Mouse (Mus musculus) heart, embryonic 15.5 days (tissue): ENCODE results near the gene Vmn1r201. TPM values are rescaled to one million over a fixed set of nuclear protein-coding genes. Genes with fewer than 3 reads are reported as not detected.

Experiments used
- ATAC-seq: fragments of 200-750 bp; cut with Nextera tagmentation; replicated peaks from 2 replicates; pipeline ENCODE4 v1.8.0; 2017; ENCODE audit warnings: low read depth, moderate TSS enrichment; ENCODE audit not compliant: insufficient number of reproducible peaks, insufficient read depth, low FRiP score
- H3K27ac ChIP-seq: fragments of 300-500 bp; sonication (generic); 2 replicates; pipeline ENCODE4 v1.5.1; 2015; ENCODE audit warnings: mild to moderate bottlenecking, inconsistent platforms
- H3K27me3 ChIP-seq: fragments of 300-500 bp; sonication (generic); 2 replicates; pipeline ENCODE4 v1.6.1; 2015; ENCODE audit warnings: inconsistent platforms
- H3K36me3 ChIP-seq: fragments of 300-500 bp; sonication (generic); 2 replicates; pipeline ENCODE4 v1.6.1; 2015; ENCODE audit warnings: mild to moderate bottlenecking, inconsistent platforms
- H3K4me1 ChIP-seq: fragments of 300-500 bp; sonication (generic); replicated peaks from 2 replicates; pipeline ENCODE4 v1.6.1; 2015; ENCODE audit warnings: inconsistent platforms
- H3K4me2 ChIP-seq: fragments of 300-500 bp; sonication (generic); 2 replicates; pipeline ENCODE4 v1.6.1; 2015; ENCODE audit warnings: inconsistent platforms, mild to moderate bottlenecking, moderate library complexity
- H3K4me3 ChIP-seq: fragments of 300-500 bp; sonication (generic); 2 replicates; pipeline ENCODE4 v1.5.1; 2015; ENCODE audit warnings: mild to moderate bottlenecking, inconsistent platforms
- H3K9ac ChIP-seq: fragments of 300-500 bp; sonication (generic); 2 replicates; pipeline ENCODE4 v1.6.1; 2015; ENCODE audit warnings: mild to moderate bottlenecking, inconsistent platforms
- H3K9me3 ChIP-seq: fragments of 300-500 bp; sonication (generic); replicated peaks from 2 replicates; pipeline ENCODE4 v1.6.1; 2016; ENCODE audit warnings: inconsistent platforms
- WGBS: fragments of 180-500 bp; shearing (Covaris S2); methylation state at CpG from one replicate; pipeline ENCODE4 v1.1.7; 2015; ENCODE audit warnings: mixed read lengths; 5-methylcytosine and 5-hydroxymethylcytosine counted together
- polyA plus RNA-seq: library from polyadenylated mRNA; unstranded; fragments of >200 nt; fragmentation: Nextera tagmentation; extraction: Ambion mirVana; gene quantifications from 2 replicates; pipeline ENCODE4 v1.2.1, GENCODE M21; 2015

Gene Vmn1r201
- not detected in 2 replicates for polyA plus RNA-seq

DNA sequence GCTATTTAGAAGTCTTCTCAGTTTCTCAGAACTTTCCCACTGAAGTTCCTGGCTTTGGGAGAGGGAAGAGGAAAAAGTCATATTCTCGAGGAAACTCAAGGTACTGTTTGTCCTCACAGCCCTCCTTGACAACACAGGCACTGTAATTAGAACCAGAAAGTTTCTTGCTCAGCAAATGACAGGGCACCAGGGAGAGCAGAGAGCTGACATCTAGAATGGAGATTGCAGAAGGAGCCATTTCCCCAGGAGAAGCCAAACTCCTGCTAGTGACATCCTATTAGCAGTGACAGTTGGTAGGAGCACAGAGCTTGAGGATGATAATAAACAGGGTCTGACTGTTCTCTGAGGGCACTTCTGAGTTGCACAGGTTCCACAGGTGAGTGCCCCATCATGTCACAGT is at the start of gene Vmn1r201:
Gene Vmn1r201 (plus strand): TSS at position 301 of the 400 bp plus-strand sequence.
- Histone ChIP-seq H3K27ac (no peak within 1 kb of the TSS), H3K9me3 (no peaks in the 10 kb centered on the region), H3K4me1 (no peaks in the 10 kb centered on the region), H3K9ac (no peak within 1 kb of the TSS), H3K27me3 (no peaks in the 10 kb centered on the region), H3K4me2 (no peak within 1 kb of the TSS), H3K4me3 (no peak within 1 kb of the TSS), H3K36me3 (no peaks in the 10 kb centered on the region)
- WGBS: 44% methylated on average over 1 of the region's 1 CpGs
- no peak for ATAC-seq

DNA sequence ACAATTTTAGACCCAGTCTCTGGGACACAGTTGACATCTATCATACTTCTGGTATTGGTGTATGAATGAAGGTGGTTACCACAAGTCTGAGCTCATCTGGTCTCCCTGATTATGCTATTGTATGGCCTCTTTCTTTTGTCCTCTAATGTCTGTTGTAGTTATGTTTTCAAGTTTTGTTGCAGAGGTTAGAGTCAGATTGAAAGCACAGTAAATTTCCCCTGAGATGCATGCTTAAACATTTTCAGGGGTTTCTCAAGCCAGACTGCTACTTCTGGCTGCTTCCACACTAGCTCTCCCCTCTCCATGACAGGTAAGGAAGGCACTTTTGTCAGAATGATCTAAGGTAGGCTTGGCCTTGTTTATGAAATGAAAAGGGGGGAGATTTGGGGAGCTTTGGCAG is 16.6 kb upstream of the Vmn1r201 start:
- no peaks in the 10 kb centered on the region for H3K27me3 ChIP-seq
- H3K4me1 ChIP-seq: no peaks in the 10 kb centered on the region
- H3K4me3 ChIP-seq: no peak overlapping the region
- H3K27ac ChIP-seq: no peak overlapping the region
- no peak overlapping the region for H3K4me2 ChIP-seq
- no peak overlapping the region for H3K9ac ChIP-seq
- no peak for ATAC-seq
- no peaks in the 10 kb centered on the region for H3K9me3 ChIP-seq
- no peaks in the 10 kb centered on the region for H3K36me3 ChIP-seq

DNA sequence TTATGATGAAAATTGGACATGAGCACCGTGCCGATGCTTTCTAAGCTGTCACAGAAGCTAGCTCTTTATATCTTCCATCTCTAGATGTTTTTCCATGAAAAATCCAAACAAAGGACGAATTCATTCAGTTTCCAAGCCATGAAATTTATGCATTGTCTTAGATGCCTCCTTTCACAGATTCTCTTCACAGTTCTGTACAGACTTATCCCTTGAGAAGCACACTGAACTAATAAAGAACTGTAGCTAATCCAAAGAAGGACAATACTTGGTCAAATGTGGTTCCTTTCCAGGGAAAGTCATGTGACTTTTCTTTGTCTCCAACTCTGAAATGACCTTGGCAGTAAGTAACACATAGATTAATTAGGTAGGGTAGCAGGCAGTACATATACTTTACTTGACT is 30.7 kb downstream of the Vmn1r201 start:
- Histone ChIP-seq H3K9ac (no peak overlapping the region), H3K27ac (no peak overlapping the region), H3K4me1 (no peaks in the 10 kb centered on the region), H3K4me2 (no peak overlapping the region), H3K36me3 (no peaks in the 10 kb centered on the region), H3K4me3 (no peak overlapping the region), H3K27me3 (no peaks in the 10 kb centered on the region), H3K9me3 (no peaks in the 10 kb centered on the region)
- 72% methylated on average over 3 of the region's 3 CpGs for WGBS
- ATAC-seq: no peak

DNA sequence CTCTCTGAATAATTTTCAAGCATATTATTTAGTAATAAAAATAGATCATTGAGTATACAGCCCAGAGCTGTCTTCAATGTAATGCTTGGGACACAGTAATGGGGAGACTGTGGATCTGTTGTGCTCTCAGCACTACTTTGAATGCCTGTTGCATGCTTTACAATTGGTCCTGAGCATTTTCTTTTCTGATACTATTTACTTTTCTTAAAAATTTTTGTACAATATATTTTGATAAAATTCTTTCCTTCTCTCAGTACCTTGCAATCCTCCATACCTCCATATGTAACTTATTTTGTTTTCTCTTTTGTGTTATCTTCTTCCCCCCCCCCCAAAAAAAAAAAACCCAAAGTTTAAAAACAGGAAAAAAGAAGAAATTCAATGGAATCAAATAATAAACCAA is 33.6 kb downstream of the Vmn1r201 start, which contains the start of gene Vmn1r202:
Gene Vmn1r202 (minus strand): TSS at position 101 of the 400 bp plus-strand sequence.
- H3K9ac ChIP-seq: no peak within 1 kb of the TSS
- no peak within 1 kb of the TSS for H3K27ac ChIP-seq
- H3K27me3 ChIP-seq: no peaks in the 10 kb centered on the region
- ATAC-seq: no peak
- H3K36me3 ChIP-seq: no peaks in the 10 kb centered on the region
- no peak within 1 kb of the TSS for H3K4me3 ChIP-seq
- H3K4me2 ChIP-seq: no peak within 1 kb of the TSS
- H3K4me1 ChIP-seq: no peaks in the 10 kb centered on the region
- H3K9me3 ChIP-seq: no peaks in the 10 kb centered on the region

DNA sequence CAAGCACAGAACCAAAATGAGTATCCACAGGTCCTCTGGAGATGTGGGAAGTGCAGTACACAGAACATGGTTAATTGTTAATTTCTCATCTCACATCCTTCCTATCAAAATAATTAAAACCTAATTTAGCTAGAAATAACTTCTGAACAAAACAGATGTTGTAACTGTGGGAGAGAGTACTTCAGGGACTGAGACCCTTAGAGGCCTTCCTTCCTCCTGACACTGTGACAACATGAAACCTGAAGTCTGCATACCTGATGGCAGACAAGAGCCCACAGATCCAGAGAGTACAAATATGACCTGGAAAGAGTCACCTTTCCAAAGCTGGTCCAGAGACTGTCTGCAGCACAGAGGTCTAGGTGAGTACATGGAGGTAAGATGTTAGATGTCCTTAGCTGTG is 46.1 kb downstream of the Vmn1r201 start, which contains the start of gene Vmn1r203:
Gene Vmn1r203 (plus strand): TSS at position 301 of the 400 bp plus-strand sequence.
- Histone ChIP-seq H3K27ac (no peak within 1 kb of the TSS), H3K9ac (no peak within 1 kb of the TSS), H3K4me3 (no peak within 1 kb of the TSS), H3K27me3 (no peaks in the 10 kb centered on the region), H3K36me3 (no peaks in the 10 kb centered on the region), H3K4me1 (no peaks in the 10 kb centered on the region), H3K9me3 (no peaks in the 10 kb centered on the region), H3K4me2 (no peak within 1 kb of the TSS)
- ATAC-seq: no peak

Other genes starting within 250 kb of the Vmn1r201 start
- not detected in 2 replicates for gene Vmn1r193, start 248.8 kb upstream of the Vmn1r201 start, polyA plus RNA-seq
- not detected in 2 replicates for gene Vmn1r194, start 227.7 kb upstream of the Vmn1r201 start, polyA plus RNA-seq
- gene Vmn1r195, start 201.4 kb upstream of the Vmn1r201 start, polyA plus RNA-seq: not detected in 2 replicates
- gene Vmn1r196, start 182.0 kb upstream of the Vmn1r201 start, polyA plus RNA-seq: not detected in 2 replicates
- gene Vmn1r197, start 147.3 kb upstream of the Vmn1r201 start, polyA plus RNA-seq: not detected in 2 replicates
- gene Vmn1r198, start 121.6 kb upstream of the Vmn1r201 start, polyA plus RNA-seq: not detected in 2 replicates
- gene Vmn1r199, start 92.1 kb upstream of the Vmn1r201 start, polyA plus RNA-seq: not detected in 2 replicates
- gene Vmn1r200, start 81.5 kb upstream of the Vmn1r201 start, polyA plus RNA-seq: not detected in 2 replicates
- not detected in 2 replicates for gene Vmn1r202, start 33.5 kb downstream of the Vmn1r201 start, polyA plus RNA-seq
- not detected in 2 replicates for gene Vmn1r203, start 46.2 kb downstream of the Vmn1r201 start, polyA plus RNA-seq
- not detected in 2 replicates for gene Vmn1r204, start 81.3 kb downstream of the Vmn1r201 start, polyA plus RNA-seq
- gene Vmn1r205, start 121.1 kb downstream of the Vmn1r201 start, polyA plus RNA-seq: not detected in 2 replicates
- not detected in 2 replicates for gene Vmn1r206, start 152.3 kb downstream of the Vmn1r201 start, polyA plus RNA-seq